Mouse (Mus musculus): ENCODE measurements around the gene Srr.

- TF ChIP-seq POLR2A (IDR thresholded peaks at IDR 0.05; ENCODE audit: control insufficient read depth in 1 of 2, insufficient read depth in 1 of 2, low read depth in 1 of 2, low read length in 2 of 2, poor library complexity in 1 of 2): peak; percentile 81 to 90
- TF ChIP-seq GABPA (IDR thresholded peaks at IDR 0.05; ENCODE audit: low read depth, low read length): no peak
- peak; percentile 22; the same call in 1 of the 2 replicates for TF ChIP-seq CHD1 (IDR thresholded peaks at IDR 0.05; ENCODE audit: low read depth, low read length)
- peak; percentile 54; the same call in 1 of the 2 replicates for TF ChIP-seq KAT2A (conservative IDR thresholded peaks at IDR 0.05; ENCODE audit: low read depth, low read length)
- TF ChIP-seq MAFK (IDR thresholded peaks at IDR 0.05; ENCODE audit: borderline replicate concordance, low read depth, low read length): no peak
- no peak for TF ChIP-seq CTCF (IDR thresholded peaks at IDR 0.05 in 2 of 3, conservative IDR thresholded peaks at IDR 0.05 in 1 of 3; ENCODE audit: control insufficient read depth in 1 of 3, insufficient read depth in 1 of 3, low read depth in 2 of 3, low read length in 3 of 3, poor library complexity in 1 of 3, severe bottlenecking in 1 of 3)
- peak; percentile 99 for TF ChIP-seq MAX (IDR thresholded peaks at IDR 0.05; ENCODE audit: low read length)
- peak; percentile 87 for TF ChIP-seq HCFC1 (IDR thresholded peaks at IDR 0.05; ENCODE audit: low read depth, low read length)
- no peak for TF ChIP-seq BHLHE40 (IDR thresholded peaks at IDR 0.05; ENCODE audit: borderline replicate concordance, low read depth, low read length)
- peak; percentile 87 for TF ChIP-seq POLR2AphosphoS2 (IDR thresholded peaks at IDR 0.05; ENCODE audit: low read length)
- peak; percentile 64; the same call in 1 of the 2 replicates for TF ChIP-seq USF1 (IDR thresholded peaks at IDR 0.05; ENCODE audit: low read depth, low read length)
- no peak for TF ChIP-seq GATA1 (IDR thresholded peaks at IDR 0.05; ENCODE audit: low read depth, low read length)
- TF ChIP-seq EP300 (IDR thresholded peaks at IDR 0.05; ENCODE audit: low read depth in 1 of 2, low read length in 2 of 2): no peak
Measured at GRCm38 (mm10) chr11:74897678-74898516, 27.9 kb downstream of the Srr start, which contains the start of gene Tsr1.
